Mouse (Mus musculus): ENCODE data around the gene Mtmr10. TPM values are rescaled to one million over a fixed set of nuclear protein-coding genes. Genes with fewer than 3 reads are reported as not detected.

The Mtmr10 gene
- polyA plus RNA-seq, 1 experiment from 2014 or later, result 11.8 TPM

DNA sequence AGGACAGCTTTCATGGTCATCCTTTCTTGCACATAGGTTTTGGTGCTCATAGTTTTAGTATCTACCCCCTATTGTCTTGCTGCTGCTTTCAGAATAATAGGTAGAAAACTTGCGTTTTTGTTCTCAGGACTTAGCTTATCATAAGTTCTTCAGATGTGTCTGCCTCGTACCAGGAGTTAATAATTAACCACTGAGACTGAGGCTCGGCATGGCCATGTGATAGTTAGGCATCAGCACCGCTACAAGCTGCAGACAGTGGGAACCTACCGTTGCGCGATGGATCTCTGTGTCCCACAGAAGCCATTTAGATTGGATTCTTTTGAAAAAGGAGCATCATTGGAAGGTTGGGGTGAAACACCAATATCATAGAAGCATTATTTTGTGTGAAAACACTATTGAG lies 25.4 kb downstream of the Mtmr10 start:
- ATAC-seq (ENCODE audit: insufficient number of reproducible peaks, low FRiP score, low TSS enrichment, low read depth) (no peak), DNase-seq (ENCODE audit: low spot score) (no peak)
- no peaks in the 10 kb centered on the region for H3K9me3 ChIP-seq (ENCODE audit: control insufficient read depth, low read length)
- H3K4me3 ChIP-seq (ENCODE audit: low read depth, low read length), result no peak overlapping the region
- H3K4me1 ChIP-seq (ENCODE audit: control insufficient read depth, insufficient read depth, low read length), result no peaks in the 10 kb centered on the region
- H3K9ac ChIP-seq (ENCODE audit: low read length), result no peak overlapping the region
- no peak overlapping the region for H3K27ac ChIP-seq (replicated peaks; ENCODE audit: low read depth, low read length)
- 96% methylated on average over 7 of the region's 7 CpGs for WGBS
- H3K4me2 ChIP-seq (ENCODE audit: low read depth, severe bottlenecking), result no peak overlapping the region
- no peaks in the 10 kb centered on the region for H3K36me3 ChIP-seq (ENCODE audit: control insufficient read depth, insufficient read depth, low read length)
- no peaks in the 10 kb centered on the region for H3K27me3 ChIP-seq (ENCODE audit: control insufficient read depth, insufficient read depth, low read length)

DNA sequence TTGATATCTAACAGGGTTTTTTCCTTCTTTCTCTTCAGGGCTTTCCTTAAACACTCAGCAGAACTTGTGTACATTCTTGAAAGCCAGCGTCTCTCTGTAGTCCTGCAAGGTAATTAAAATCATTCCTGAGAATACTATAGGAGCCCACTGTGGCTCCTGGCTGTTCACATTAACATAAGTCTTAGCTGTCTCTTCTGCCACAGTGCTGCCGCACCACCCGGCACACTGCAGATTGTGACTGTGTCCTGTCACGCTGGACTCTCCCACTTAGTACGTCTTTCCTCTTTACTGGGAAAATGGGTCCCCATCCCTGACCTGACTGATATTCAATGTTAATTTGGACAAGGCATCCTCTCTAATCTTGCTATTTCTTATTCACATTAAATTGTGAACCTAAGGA lies 33.7 kb downstream of the Mtmr10 start:
- no peak overlapping the region for H3K9ac ChIP-seq (ENCODE audit: low read length)
- no peaks in the 10 kb centered on the region for H3K4me1 ChIP-seq (ENCODE audit: control insufficient read depth, insufficient read depth, low read length)
- H3K4me2 ChIP-seq (ENCODE audit: low read depth, severe bottlenecking), result no peak overlapping the region
- WGBS, result 87% methylated on average over 5 of the region's 5 CpGs
- no peak overlapping the region for H3K27ac ChIP-seq (replicated peaks; ENCODE audit: low read depth, low read length)
- no peaks in the 10 kb centered on the region for H3K27me3 ChIP-seq (ENCODE audit: control insufficient read depth, insufficient read depth, low read length)
- DNase-seq (ENCODE audit: low spot score), result no peak
- ATAC-seq (ENCODE audit: insufficient number of reproducible peaks, low FRiP score, low TSS enrichment, low read depth), result no peak
- H3K36me3 ChIP-seq (ENCODE audit: control insufficient read depth, insufficient read depth, low read length), result 0 out of 2 replicates have a peak, but pooled peaks cover 2% of the 10 kb centered on the region
- H3K4me3 ChIP-seq (ENCODE audit: low read depth, low read length), result no peak overlapping the region
- no peaks in the 10 kb centered on the region for H3K9me3 ChIP-seq (ENCODE audit: control insufficient read depth, low read length)

DNA sequence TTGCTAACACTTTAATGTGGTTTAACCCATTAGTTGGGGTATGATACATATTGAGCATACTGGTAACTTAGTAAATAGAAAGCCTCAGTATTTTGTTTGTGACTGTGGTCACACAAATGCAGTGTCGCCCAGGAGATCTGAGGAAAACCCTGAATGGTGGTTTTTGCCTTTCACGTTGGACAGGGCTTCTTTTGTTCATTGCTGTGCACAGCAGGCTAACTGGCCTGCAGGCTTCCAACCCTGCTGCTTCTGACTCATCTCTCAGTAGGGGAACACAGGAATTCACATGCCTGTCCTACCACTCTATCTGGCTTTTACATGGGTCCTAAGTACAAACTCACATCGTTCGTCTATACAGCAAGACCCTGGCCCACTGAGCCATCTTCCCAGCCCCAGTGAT lies 34.2 kb downstream of the Mtmr10 start:
- no peak for DNase-seq (ENCODE audit: low spot score)
- Histone ChIP-seq H3K27ac (replicated peaks; ENCODE audit: low read depth, low read length) (no peak overlapping the region), H3K4me2 (ENCODE audit: low read depth, severe bottlenecking) (no peak overlapping the region), H3K4me3 (ENCODE audit: low read depth, low read length) (no peak overlapping the region), H3K9me3 (ENCODE audit: control insufficient read depth, low read length) (no peaks in the 10 kb centered on the region), H3K4me1 (ENCODE audit: control insufficient read depth, insufficient read depth, low read length) (no peaks in the 10 kb centered on the region), H3K27me3 (ENCODE audit: control insufficient read depth, insufficient read depth, low read length) (no peaks in the 10 kb centered on the region), H3K9ac (ENCODE audit: low read length) (no peak overlapping the region), H3K36me3 (ENCODE audit: control insufficient read depth, insufficient read depth, low read length) (peaks cover 2% of the 10 kb centered on the region; the same call in 1 of the 2 replicates)
- no peak for ATAC-seq (ENCODE audit: insufficient number of reproducible peaks, low FRiP score, low TSS enrichment, low read depth)
- 90% methylated on average over 4 of the region's 4 CpGs for WGBS

DNA sequence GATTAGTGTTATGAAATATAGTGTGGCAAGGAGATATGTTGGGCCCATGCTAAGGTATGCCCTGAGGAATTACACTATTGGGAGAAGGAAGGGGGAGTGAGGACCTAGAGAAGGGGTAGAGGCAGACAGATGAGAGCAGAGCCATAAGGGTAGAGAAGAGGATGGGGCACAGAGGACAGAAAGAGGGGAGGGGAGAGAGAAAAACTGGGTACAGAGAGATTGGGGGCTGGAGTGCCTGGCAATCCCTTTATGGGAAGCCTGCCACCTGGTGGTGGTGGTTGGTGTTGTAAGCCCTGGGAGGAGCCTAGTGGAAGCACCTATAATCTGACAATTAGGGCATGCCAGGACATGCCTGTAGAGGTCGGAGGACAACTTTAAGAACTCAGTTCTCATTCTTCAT lies 39.4 kb downstream of the Mtmr10 start:
- H3K27ac ChIP-seq (replicated peaks; ENCODE audit: low read depth, low read length), result no peak overlapping the region
- no peak overlapping the region for H3K9ac ChIP-seq (ENCODE audit: low read length)
- no peaks in the 10 kb centered on the region for H3K27me3 ChIP-seq (ENCODE audit: control insufficient read depth, insufficient read depth, low read length)
- H3K9me3 ChIP-seq (ENCODE audit: control insufficient read depth, low read length), result no peaks in the 10 kb centered on the region
- no peaks in the 10 kb centered on the region for H3K4me1 ChIP-seq (ENCODE audit: control insufficient read depth, insufficient read depth, low read length)
- 22% methylated on average over 1 of the region's 1 CpGs for WGBS
- DNase-seq (ENCODE audit: low spot score) (peak; percentile 85), ATAC-seq (ENCODE audit: insufficient number of reproducible peaks, low FRiP score, low TSS enrichment, low read depth) (no peak)
- H3K4me2 ChIP-seq (ENCODE audit: low read depth, severe bottlenecking), result no peak overlapping the region
- no peaks in the 10 kb centered on the region; the same call in 1 of the 2 replicates for H3K36me3 ChIP-seq (ENCODE audit: control insufficient read depth, insufficient read depth, low read length)
- H3K4me3 ChIP-seq (ENCODE audit: low read depth, low read length), result no peak overlapping the region

DNA sequence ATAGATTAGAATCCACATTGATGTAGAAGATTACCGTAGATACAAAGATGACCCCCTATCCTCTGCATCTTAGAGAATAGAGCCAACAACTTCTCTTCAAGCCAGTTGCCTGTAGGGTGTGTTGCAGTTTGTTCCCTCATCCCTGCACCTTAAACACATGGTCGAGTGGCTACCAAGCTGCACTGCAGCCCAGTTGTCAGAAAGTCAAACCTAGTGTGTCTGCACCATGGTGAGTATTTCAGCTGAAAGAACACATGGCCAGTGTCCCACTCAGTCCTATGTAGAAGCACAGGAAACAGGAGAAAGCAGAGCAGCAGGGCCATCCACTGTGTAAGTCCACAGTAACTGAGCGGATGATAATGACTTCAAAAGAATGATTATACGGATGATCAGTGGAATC lies 40.0 kb downstream of the Mtmr10 start:
- no peak overlapping the region for H3K4me3 ChIP-seq (ENCODE audit: low read depth, low read length)
- H3K27me3 ChIP-seq (ENCODE audit: control insufficient read depth, insufficient read depth, low read length), result no peaks in the 10 kb centered on the region
- WGBS, result 93% methylated on average over 4 of the region's 4 CpGs
- no peak overlapping the region for H3K9ac ChIP-seq (ENCODE audit: low read length)
- no peaks in the 10 kb centered on the region for H3K4me1 ChIP-seq (ENCODE audit: control insufficient read depth, insufficient read depth, low read length)
- H3K4me2 ChIP-seq (ENCODE audit: low read depth, severe bottlenecking), result no peak overlapping the region
- H3K27ac ChIP-seq (replicated peaks; ENCODE audit: low read depth, low read length), result no peak overlapping the region
- DNase-seq (ENCODE audit: low spot score) (no peak), ATAC-seq (ENCODE audit: insufficient number of reproducible peaks, low FRiP score, low TSS enrichment, low read depth) (no peak)
- no peaks in the 10 kb centered on the region; the same call in 1 of the 2 replicates for H3K36me3 ChIP-seq (ENCODE audit: control insufficient read depth, insufficient read depth, low read length)
- no peaks in the 10 kb centered on the region for H3K9me3 ChIP-seq (ENCODE audit: control insufficient read depth, low read length)

DNA sequence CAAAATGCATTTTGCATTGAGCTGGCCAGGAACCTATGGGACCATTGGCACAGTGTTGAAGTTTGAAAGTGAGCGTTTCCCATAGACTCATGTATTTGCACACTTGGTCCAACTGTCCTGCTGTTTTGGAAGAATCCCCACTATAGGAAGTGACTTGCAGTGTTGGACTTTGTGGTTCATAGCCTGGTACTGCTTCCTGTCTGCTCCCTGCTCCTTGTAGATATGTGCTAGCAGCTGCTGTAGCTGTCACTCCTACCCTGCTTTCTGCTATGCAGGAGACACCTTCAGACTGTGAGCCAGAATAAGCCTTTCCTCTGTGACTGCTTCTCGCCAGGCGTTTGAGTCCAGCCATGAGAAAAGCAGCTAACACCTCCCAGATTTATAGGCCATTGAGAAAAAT lies 43.9 kb downstream of the Mtmr10 start:
- peaks cover 3% of the 10 kb centered on the region; the same call in 1 of the 2 replicates for H3K36me3 ChIP-seq (ENCODE audit: control insufficient read depth, insufficient read depth, low read length)

DNA sequence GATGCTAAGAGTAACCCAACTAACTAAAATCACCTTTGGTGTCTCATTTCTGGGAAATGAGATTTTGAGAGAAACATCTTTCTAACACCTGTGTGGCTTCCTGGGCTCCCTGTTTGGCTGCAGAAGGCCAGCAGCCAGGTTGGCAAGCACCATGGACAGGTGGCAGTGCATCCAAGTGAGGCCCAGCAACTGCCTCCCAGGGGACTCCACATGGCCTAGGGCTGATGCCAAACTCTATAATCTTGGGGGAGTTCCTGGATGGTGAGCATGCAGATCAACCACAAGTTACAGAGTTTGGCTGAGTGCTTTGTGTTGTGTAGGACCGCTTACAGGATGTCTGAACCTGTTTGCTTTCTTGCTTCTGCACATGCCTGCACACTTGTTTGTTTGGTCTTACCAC lies 45.2 kb downstream of the Mtmr10 start:
- H3K27ac ChIP-seq (replicated peaks; ENCODE audit: low read depth, low read length), result no peak overlapping the region
- H3K9ac ChIP-seq (ENCODE audit: low read length), result no peak overlapping the region
- H3K9me3 ChIP-seq (ENCODE audit: control insufficient read depth, low read length), result no peaks in the 10 kb centered on the region
- no peaks in the 10 kb centered on the region for H3K4me1 ChIP-seq (ENCODE audit: control insufficient read depth, insufficient read depth, low read length)
- ATAC-seq (ENCODE audit: insufficient number of reproducible peaks, low FRiP score, low TSS enrichment, low read depth) (no peak), DNase-seq (ENCODE audit: low spot score) (no peak)
- H3K27me3 ChIP-seq (ENCODE audit: control insufficient read depth, insufficient read depth, low read length), result no peaks in the 10 kb centered on the region
- H3K4me3 ChIP-seq (ENCODE audit: low read depth, low read length), result no peak overlapping the region
- no peak overlapping the region for H3K4me2 ChIP-seq (ENCODE audit: low read depth, severe bottlenecking)
- H3K36me3 ChIP-seq (ENCODE audit: control insufficient read depth, insufficient read depth, low read length), result peaks cover 7% of the 10 kb centered on the region
- 87% methylated on average over 1 of the region's 1 CpGs for WGBS

More for the DNA sequence above, 43.9 kb downstream of the Mtmr10 start:
- DNase-seq (ENCODE audit: low spot score) (no peak), ATAC-seq (ENCODE audit: insufficient number of reproducible peaks, low FRiP score, low TSS enrichment, low read depth) (no peak)
- no peaks in the 10 kb centered on the region for H3K27me3 ChIP-seq (ENCODE audit: control insufficient read depth, insufficient read depth, low read length)
- H3K9me3 ChIP-seq (ENCODE audit: control insufficient read depth, low read length), result no peaks in the 10 kb centered on the region
- no peak overlapping the region for H3K4me2 ChIP-seq (ENCODE audit: low read depth, severe bottlenecking)
- 88% methylated on average over 3 of the region's 3 CpGs for WGBS
- H3K27ac ChIP-seq (replicated peaks; ENCODE audit: low read depth, low read length), result no peak overlapping the region
- no peaks in the 10 kb centered on the region for H3K4me1 ChIP-seq (ENCODE audit: control insufficient read depth, insufficient read depth, low read length)
- H3K9ac ChIP-seq (ENCODE audit: low read length), result no peak overlapping the region
- no peak overlapping the region for H3K4me3 ChIP-seq (ENCODE audit: low read depth, low read length)

DNA sequence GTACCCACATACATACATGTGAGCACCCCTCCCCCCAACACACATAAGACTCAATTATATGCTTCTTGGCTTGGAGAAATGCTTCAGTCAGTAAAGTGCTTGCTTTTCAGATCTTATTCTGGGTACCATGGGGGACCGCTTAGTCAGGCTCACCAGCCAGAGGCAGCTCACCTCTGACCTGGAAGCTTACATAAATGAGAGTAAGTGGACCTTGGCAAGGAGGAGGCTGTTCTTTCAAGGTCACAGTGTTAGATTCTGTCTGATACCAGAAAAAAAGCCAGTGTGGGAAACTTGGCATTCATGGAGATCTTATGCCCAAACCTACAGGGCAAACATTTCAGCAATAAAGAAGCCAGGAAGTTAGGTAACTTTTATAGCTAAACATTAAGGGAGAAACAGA lies 60.4 kb downstream of the Mtmr10 start:
- Histone ChIP-seq H3K27me3 (ENCODE audit: control insufficient read depth, insufficient read depth, low read length) (no peaks in the 10 kb centered on the region), H3K4me3 (ENCODE audit: low read depth, low read length) (no peak overlapping the region), H3K36me3 (ENCODE audit: control insufficient read depth, insufficient read depth, low read length) (0 out of 2 replicates have a peak, but pooled peaks cover 2% of the 10 kb centered on the region), H3K9ac (ENCODE audit: low read length) (no peak overlapping the region), H3K4me2 (ENCODE audit: low read depth, severe bottlenecking) (no peak overlapping the region), H3K27ac (replicated peaks; ENCODE audit: low read depth, low read length) (no peak overlapping the region), H3K9me3 (ENCODE audit: control insufficient read depth, low read length) (no peaks in the 10 kb centered on the region), H3K4me1 (ENCODE audit: control insufficient read depth, insufficient read depth, low read length) (no peaks in the 10 kb centered on the region)
- DNase-seq (ENCODE audit: low spot score), result no peak
- no peak for ATAC-seq (ENCODE audit: insufficient number of reproducible peaks, low FRiP score, low TSS enrichment, low read depth)
- 92% methylated on average over 1 of the region's 1 CpGs for WGBS

DNA sequence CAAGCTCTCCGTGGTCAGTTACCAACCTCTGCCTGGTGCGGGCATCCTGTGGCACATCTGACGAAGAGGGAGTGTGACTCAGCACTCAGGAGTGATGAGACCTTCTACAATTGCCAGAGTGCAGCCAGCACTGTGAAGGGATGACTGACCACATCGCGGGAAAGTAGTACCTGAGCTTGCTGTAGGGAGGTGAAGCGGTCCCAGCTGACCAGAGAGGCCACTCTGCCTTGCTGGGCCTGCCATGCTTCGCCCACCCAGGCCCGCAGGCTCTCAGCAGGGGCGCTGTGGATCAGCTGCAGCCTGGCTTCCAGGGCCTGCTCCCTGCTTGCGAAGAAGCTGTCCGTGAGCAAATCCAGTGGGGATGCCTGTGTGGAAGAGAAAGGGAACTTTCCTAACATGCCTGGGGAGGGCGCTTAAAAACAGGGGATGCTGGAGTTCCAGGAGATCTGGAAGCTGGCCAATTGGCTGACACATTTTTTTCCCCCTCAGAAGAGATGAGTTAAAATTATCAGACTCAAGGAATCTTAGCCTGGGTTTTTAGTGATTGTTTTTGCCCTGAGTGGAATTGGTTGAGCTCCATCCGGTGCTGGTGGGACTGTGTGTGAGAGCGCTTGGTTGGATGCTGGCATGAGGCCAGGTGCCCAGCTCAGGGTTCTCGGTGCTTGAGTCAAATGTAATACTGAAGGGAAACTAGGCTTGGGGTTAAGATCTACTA lies 61.9 kb downstream of the Mtmr10 start:
- no peaks in the 10 kb centered on the region for H3K4me1 ChIP-seq (ENCODE audit: control insufficient read depth, insufficient read depth, low read length)
- no peaks in the 10 kb centered on the region for H3K9me3 ChIP-seq (ENCODE audit: control insufficient read depth, low read length)
- H3K4me2 ChIP-seq (ENCODE audit: low read depth, severe bottlenecking), result no peak overlapping the region
- 0 out of 2 replicates have a peak, but pooled peaks cover 2% of the 10 kb centered on the region for H3K36me3 ChIP-seq (ENCODE audit: control insufficient read depth, insufficient read depth, low read length)
- H3K9ac ChIP-seq (ENCODE audit: low read length), result no peak overlapping the region
- 90% methylated on average over 15 of the region's 15 CpGs for WGBS
- ATAC-seq (ENCODE audit: insufficient number of reproducible peaks, low FRiP score, low TSS enrichment, low read depth) (no peak), DNase-seq (ENCODE audit: low spot score) (no peak)
- no peak overlapping the region for H3K4me3 ChIP-seq (ENCODE audit: low read depth, low read length)
- H3K27ac ChIP-seq (replicated peaks; ENCODE audit: low read depth, low read length), result no peak overlapping the region
- H3K27me3 ChIP-seq (ENCODE audit: control insufficient read depth, insufficient read depth, low read length), result no peaks in the 10 kb centered on the region
